Mouse (Mus musculus) c-Kit-positive CD71-positive TER-119-positive erythroid progenitor cells, embryonic 14.5 days (primary cell): ENCODE data around the gene Rnf115.

Experiments used
- DNase-seq: peaks from one replicate; pipeline ENCODE4 v3.0.0-alpha.2; 2013; ENCODE audit warnings: low spot score

Rnf115 gene

DNA sequence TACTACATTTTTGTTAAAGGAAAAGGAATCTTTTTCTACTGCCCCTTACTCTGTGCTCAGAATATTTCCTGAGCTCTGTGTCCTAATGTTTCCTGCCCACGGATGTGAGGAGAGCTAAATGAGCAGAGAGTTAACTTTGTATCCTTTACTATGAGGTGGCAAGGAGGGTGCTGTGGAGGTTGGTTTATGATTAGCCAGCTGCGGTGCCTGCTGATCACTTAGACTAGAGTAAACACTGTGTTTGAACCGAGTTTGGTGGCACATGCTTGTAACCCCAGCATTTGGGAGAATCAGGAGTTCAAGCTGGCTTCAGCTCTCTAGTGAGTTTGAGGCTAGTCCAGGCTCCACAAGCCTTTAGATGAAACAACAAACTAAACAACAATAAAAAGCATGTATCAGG is 49.7 kb downstream of the Rnf115 start:
- no peak for DNase-seq

DNA sequence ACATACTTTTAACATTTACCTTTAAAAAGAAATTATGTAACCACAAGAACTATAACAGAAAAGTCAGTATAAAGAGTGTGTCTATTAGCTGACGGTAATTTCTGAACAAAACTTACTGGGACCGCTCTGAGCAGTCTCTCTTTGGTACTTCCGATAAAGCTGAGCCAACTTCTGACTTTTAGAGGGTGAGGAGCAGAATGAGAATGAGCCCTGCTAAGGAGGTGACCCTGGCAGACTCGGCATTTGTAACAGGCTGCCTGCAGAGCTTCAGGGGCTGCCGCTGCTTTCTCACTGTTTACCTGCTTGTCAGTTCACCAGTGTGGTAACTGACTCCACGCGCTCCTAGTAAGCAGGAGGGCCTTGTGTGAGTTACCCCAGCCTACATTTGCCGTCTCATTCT is 54.8 kb downstream of the Rnf115 start:
- no peak for DNase-seq

DNA sequence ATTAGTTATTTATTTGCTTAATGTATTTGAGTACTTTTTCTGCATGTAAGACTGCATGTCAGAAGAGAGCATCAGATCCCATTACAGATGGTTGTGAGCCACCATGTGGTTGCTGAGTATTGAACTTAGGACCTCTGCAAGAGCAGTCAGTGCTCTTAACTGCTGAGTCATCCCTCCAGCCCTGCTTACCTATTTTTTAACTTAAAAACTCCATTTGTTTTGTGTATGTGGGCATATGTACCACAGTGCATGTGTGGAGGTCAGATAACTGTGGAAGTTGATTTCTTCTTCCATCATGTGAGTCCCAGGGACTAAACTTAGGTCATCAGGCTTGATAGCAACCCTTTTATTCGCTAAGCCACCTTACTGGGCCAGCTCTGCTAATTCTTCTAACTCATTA is 60.3 kb downstream of the Rnf115 start:
- peak; percentile 13 for DNase-seq

GRCm38 (mm10) chr3:96788506-96788905 is 61.0 kb downstream of the Rnf115 start:
- no peak for DNase-seq

DNA sequence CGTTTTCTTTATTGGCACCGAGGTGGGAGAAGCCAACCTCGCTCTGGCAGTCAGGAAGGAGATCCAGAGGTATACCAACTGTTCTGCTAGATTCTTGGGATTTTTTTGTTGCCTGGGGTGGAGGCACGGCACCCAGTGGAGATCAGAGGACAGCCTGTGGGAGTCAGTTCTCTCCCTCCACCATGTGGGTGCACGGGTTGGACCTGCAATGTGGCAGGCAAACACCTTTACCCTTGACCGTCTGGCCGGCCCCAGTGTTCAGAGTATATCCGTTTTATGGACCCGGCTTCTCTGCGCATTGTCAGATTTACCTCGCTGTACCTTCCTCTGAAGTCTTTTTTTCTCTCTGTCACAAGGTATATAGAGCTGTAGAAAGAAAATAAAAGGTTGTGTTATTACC is 72.8 kb downstream of the Rnf115 start:
- no peak for DNase-seq

- DNase-seq, result no peak
Measured at GRCm38 (mm10) chr3:96802214-96802613, 74.8 kb downstream of the Rnf115 start.

GRCm38 (mm10) chr3:96808136-96808535 is 80.7 kb downstream of the Rnf115 start:
- no peak for DNase-seq

GRCm38 (mm10) chr3:96808651-96809050 is 81.2 kb downstream of the Rnf115 start:
- DNase-seq, result no peak

DNA sequence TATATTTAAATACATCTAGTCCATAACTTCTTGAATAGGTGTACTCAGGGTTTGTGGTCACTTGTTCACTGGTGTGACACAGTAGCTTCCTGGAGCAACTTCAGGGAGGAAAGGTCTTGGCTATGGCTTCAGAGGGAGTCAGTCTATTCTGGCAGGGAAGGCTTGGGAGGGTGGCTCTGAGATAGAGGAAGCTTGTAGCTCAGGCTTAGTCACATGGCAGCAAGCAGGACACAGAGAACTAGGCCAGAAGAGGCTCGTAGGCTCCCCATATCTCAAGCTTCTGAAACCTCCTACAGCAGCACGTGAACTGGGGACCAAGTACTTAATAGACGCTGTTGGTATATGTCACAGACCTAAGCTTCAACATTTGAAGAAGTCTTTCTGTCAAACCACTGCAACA is 83.8 kb downstream of the Rnf115 start:
- no peak for DNase-seq

GRCm38 (mm10) chr3:96812395-96813091 is 85.1 kb downstream of the Rnf115 start:
- peak; percentile 72 for DNase-seq

- peak; percentile 5 for DNase-seq
Measured at GRCm38 (mm10) chr3:96813106-96813505, 85.6 kb downstream of the Rnf115 start.

DNA sequence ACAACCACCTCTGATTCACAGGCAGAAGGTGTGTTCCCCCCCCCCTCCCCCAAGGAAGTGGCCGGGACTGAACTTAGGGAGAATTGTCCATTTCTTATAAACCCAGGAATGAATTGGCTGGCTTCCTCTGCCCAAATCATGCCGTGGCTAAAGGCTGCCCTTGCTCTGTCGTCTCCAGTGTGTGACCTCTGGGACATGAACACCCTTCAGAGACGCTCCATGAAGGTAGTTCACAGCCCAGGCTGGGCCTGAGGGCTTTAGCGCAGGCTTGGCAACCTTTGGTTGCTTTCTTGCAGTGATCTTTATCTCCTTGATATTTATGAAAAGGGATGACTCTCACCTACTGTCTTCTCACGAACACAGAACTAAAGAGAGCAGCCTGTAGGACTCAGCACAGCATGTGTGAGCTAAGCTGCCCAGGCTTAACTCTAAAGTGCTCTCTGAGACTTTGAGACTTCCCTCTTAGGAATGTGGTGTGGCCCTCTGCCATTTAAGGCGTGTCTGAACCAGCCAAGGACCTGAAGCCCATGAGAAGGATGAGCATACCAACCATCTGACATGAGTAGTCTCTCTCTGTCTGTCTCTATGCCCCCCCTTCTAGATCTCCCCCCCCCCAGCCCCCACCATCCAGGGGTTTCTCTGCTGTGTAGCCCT is 86.3 kb downstream of the Rnf115 start:
- DNase-seq, result no peak

GRCm38 (mm10) chr3:96814342-96814741 is 86.9 kb downstream of the Rnf115 start:
- DNase-seq, result no peak

GRCm38 (mm10) chr3:96820116-96820915 is 92.9 kb downstream of the Rnf115 start:
- no peak for DNase-seq

DNA sequence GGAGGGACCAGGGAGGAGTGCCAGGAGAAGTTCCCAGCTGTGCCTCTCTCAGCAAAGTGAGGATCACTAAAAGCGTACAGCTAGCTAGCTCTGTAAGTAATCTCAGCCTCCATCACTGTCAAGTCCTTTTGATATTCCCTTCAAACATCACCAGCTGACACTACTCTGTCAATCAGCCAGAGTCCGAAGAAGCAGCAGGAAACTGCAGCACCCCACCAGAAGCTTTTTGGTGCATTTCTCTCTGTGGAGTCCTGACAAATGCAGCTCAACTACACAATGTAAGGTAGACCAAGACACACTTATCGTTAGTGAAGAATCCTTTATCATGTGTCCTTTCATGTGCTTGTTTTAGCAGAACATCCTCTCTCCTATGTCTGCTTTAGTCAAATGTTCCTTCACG is 94.1 kb downstream of the Rnf115 start:
- no peak for DNase-seq

- no peak for DNase-seq
Measured at GRCm38 (mm10) chr3:96823701-96824100, 96.2 kb downstream of the Rnf115 start.

DNA sequence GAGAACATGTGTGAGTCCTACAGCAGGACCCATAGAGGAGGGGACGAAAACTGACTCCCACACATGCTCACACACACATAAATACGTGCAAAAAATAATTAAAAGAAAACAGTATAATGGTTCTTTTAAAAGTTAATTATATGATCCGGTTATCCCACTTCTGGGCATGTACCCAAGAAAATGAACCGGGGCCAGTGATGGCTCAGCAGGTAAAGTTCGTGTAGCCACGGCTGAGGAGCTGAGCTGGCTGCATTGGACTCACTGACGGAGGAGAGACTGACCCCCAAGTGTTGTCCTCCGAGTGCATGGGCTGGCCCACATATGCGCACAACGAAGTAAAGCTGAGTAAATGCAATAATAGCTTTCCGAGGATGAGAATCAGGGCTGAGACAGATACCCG is 97.2 kb downstream of the Rnf115 start:
- no peak for DNase-seq

DNA sequence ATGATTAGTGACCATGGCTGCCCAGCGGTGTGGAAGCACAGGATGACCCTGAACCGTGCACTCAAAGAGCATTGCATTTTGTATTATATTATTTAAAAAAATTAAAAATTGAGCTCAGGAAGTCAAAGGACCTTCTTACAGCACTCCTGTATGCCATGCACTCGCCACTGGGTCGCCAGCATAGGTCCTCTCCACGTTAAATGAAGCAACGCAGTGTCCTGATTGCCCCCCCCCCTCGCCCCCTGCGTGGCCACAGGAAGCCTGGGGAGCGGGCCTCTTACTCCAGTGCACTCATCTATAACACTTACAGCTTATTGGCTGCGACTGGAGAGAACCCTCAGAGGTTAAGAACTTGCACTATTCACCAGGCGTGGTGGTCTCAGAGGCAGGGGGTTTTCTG is 97.8 kb downstream of the Rnf115 start:
- no peak for DNase-seq

- DNase-seq, result no peak
Measured at GRCm38 (mm10) chr3:96828308-96828864, 100.9 kb downstream of the Rnf115 start.

DNA sequence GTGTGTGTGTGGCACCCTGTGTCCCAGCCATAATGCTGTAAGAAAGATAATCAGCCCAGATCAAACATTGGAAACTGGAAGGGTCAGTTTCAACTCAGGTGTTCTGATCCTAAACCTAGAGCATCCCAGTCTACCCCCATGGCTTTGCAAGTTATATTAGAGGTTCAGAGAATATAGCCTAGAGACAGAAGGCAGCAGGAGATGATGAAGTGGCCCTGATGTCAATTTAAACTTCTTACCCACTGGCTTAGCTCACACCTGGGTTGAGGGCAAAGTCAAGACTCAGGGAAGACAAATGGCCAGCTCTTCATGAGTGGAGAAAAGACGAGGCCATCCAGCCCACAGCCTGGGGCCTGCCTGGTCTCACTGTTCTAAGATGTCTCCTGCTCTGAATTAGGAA is 101.5 kb downstream of the Rnf115 start, which contains the start of the genes Pdzk1 and Cd160:
TSS of gene Pdzk1 (plus strand) at position 301 of the 400 bp plus-strand sequence.
TSS of gene Cd160 (minus strand) at position 368 of the 400 bp plus-strand sequence.
- no peak for DNase-seq

GRCm38 (mm10) chr3:96829856-96830255 is 102.4 kb downstream of the Rnf115 start:
- DNase-seq, result no peak

GRCm38 (mm10) chr3:96832930-96833329 is 105.5 kb downstream of the Rnf115 start:
- no peak for DNase-seq
